Mouse (Mus musculus) midbrain, embryonic 10.5 days (tissue): ENCODE measurements around the gene Slc19a1. TPM values are rescaled to one million over a fixed set of nuclear protein-coding genes. Genes with fewer than 3 reads are reported as not detected.
A peak's percentile ranks its signal among the peaks of the same experiment; 100 is the strongest.

ENCODE experiments used
- DNase-seq: peaks from one replicate; pipeline ENCODE4 v3.0.0-alpha.2; 2017; ENCODE audit warnings: low spot score
- H3K27ac ChIP-seq: fragments of 300-500 bp; sonication (generic); replicated peaks from 2 replicates; pipeline ENCODE4 v1.5.1; 2016; ENCODE audit warnings: mild to moderate bottlenecking
- H3K27me3 ChIP-seq: fragments of 300-500 bp; sonication (generic); 2 replicates; pipeline ENCODE4 v1.6.1; 2016; ENCODE audit warnings: low read depth, mild to moderate bottlenecking; ENCODE audit not compliant: poor library complexity, severe bottlenecking
- H3K36me3 ChIP-seq: fragments of 300-500 bp; sonication (generic); 2 replicates; pipeline ENCODE4 v1.6.1; 2016; ENCODE audit warnings: mild to moderate bottlenecking, moderate library complexity
- H3K4me1 ChIP-seq: fragments of 300-500 bp; sonication (generic); 2 replicates; pipeline ENCODE4 v1.6.1; 2016
- H3K4me3 ChIP-seq: fragments of 300-500 bp; sonication (generic); 2 replicates; pipeline ENCODE4 v1.5.1; 2016; ENCODE audit warnings: mild to moderate bottlenecking, moderate library complexity
- H3K9me3 ChIP-seq: fragments of 300-500 bp; sonication (generic); replicated peaks from 2 replicates; pipeline ENCODE4 v1.6.1; 2016; ENCODE audit warnings: mild to moderate bottlenecking
- WGBS: fragments of 180-500 bp; shearing (Covaris S2); methylation state at CpG from one replicate; pipeline ENCODE4 v1.1.7; 2016; 5-methylcytosine and 5-hydroxymethylcytosine counted together
- polyA plus RNA-seq: library from polyadenylated mRNA; unstranded; fragments of >200 nt; fragmentation: Nextera tagmentation; extraction: Ambion mirVana; gene quantifications from 2 replicates; pipeline ENCODE4 v1.2.1, GENCODE M21; 2016

Slc19a1 gene
- polyA plus RNA-seq, 1 experiment from 2014 or later = 37.9 TPM

DNA sequence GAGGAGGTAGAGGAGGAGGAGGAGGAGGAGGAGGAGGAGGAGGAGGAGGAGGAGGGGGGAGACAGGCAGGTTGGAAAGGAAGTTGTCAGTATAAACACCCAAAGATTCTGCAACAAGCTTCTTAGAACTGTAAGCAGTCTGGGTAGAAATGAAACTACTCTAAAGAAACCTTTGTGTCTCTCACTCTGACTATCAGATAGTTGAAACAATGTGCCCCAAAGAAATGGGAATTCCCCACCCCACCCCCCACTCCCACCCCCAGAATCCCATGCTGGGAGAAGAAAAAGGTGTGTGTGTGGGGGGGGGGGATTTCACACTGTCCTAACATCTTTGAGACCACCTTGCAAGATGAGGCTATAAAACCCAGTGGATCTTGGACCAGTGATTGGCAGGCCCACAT, 72.3 kb downstream of the Slc19a1 start:
- no peaks in the 10 kb centered on the region for H3K9me3 ChIP-seq
- no peak for DNase-seq
- H3K36me3 ChIP-seq = peaks cover 3% of the 10 kb centered on the region; the same call in 1 of the 2 replicates
- peaks cover under 1% of the 10 kb centered on the region for H3K4me1 ChIP-seq
- no peak overlapping the region for H3K27ac ChIP-seq
- no peaks in the 10 kb centered on the region for H3K27me3 ChIP-seq
- no peak overlapping the region for H3K4me3 ChIP-seq

- peaks cover 24% of the 10 kb centered on the region for H3K4me1 ChIP-seq
- no peak for DNase-seq
- no peaks in the 10 kb centered on the region for H3K27me3 ChIP-seq
- H3K27ac ChIP-seq = 0 out of 2 replicates have a peak overlapping the region, but pooled peaks have one; percentile 14
- H3K4me3 ChIP-seq = no peak overlapping the region
- no peaks in the 10 kb centered on the region for H3K9me3 ChIP-seq
- 93% methylated on average over 4 of the region's 4 CpGs for WGBS
- peaks cover 13% of the 10 kb centered on the region for H3K36me3 ChIP-seq
Observed at GRCm38 (mm10) chr10:77108106-77108505, 76.1 kb downstream of the Slc19a1 start.

DNA sequence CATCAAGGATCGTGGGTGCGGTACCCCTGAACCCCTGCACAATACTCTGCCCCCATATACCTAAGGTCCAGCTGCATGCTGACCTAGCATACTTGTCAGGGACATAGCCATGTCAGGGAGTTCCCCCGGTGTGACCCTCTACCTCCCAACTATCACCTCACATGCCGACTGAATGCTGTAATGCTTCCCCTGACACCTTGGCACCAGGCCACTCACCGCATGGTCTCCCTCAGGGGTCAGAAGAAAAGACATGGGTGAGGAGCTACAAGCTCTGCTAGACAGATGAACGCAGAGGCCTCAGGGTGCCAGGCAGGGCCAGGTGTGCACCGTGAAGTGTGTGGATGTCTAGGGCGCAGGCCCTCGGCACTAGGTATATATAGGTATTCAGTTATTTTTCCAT, 78.0 kb downstream of the Slc19a1 start:
- no peaks in the 10 kb centered on the region for H3K9me3 ChIP-seq
- H3K27ac ChIP-seq = no peak overlapping the region
- no peaks in the 10 kb centered on the region for H3K27me3 ChIP-seq
- H3K4me1 ChIP-seq = peaks cover 30% of the 10 kb centered on the region
- H3K4me3 ChIP-seq = no peak overlapping the region
- peaks cover 14% of the 10 kb centered on the region for H3K36me3 ChIP-seq
- DNase-seq = no peak
- WGBS = 93% methylated on average over 9 of the region's 9 CpGs

Other genes starting within 250 kb of the Slc19a1 start
- 83.1 and 85.4 TPM in 2 replicates for gene Pcbp3, start 70.4 kb upstream of the Slc19a1 start, polyA plus RNA-seq
- 146 and 155 TPM in 2 replicates for gene Col18a1, start 134.3 kb downstream of the Slc19a1 start, polyA plus RNA-seq
- gene Pofut2, start 227.0 kb downstream of the Slc19a1 start, polyA plus RNA-seq = 80.2 and 82.2 TPM in 2 replicates